Mouse (Mus musculus): Measurements from ENCODE around the gene Dusp13. TPM values are rescaled to one million over a fixed set of nuclear protein-coding genes. Genes with fewer than 3 reads are reported as not detected.

The Dusp13 gene
- polyA plus RNA-seq, 1 experiment from 2014 or later, result not detected

DNA sequence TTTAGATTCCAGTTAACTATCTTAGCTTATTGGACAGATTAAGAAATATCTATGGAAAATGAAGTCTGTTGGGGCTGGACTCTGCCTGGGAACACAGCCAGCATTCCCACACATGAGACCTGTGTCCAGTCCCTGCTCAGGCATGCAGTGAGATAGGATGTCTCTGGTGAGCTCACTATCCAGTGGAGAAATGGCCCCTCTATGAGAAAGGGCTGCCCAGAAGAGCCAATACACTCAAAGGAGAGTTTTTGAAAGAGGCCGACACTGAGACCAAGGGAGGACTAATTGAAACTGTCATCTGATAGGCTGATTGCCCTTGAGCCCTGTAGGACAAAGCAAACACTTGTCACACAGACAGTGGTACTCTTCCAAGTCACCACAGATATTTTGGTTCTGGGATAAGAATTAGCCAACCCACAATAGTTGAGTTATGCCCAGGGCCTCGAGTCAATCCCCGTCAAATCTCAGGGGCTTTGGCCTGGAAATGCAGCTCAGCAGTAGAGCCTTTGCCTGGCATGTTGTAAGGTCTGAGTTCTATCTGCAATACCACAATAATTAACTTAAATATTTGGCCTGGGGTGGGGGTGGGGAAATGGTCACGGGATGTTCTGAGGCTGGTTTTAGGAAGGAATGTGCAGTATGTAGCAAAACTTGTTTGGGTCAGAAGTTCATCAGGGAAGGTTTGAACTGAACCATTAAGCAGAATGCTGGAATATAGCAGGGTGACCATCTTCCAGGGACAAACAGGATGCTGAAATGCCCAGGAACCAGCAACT lies 30.4 kb downstream of the Dusp13 start:
- 0 out of 2 replicates have a peak, but pooled peaks cover 5% of the 10 kb centered on the region for H3K9me3 ChIP-seq
- H3K9ac ChIP-seq (replicated peaks), result no peak overlapping the region
- H3K4me1 ChIP-seq, result peaks cover 15% of the 10 kb centered on the region
- H3K36me3 ChIP-seq, result no peaks in the 10 kb centered on the region
- no peak overlapping the region for H3K4me2 ChIP-seq (replicated peaks)
- H3K27ac ChIP-seq (replicated peaks), result no peak overlapping the region
- peaks cover 28% of the 10 kb centered on the region for H3K27me3 ChIP-seq
- 75% methylated on average over 4 of the region's 4 CpGs for WGBS
- H3K4me3 ChIP-seq, result no peak overlapping the region
- ATAC-seq (ENCODE audit: low FRiP score, low read depth), result no peak

DNA sequence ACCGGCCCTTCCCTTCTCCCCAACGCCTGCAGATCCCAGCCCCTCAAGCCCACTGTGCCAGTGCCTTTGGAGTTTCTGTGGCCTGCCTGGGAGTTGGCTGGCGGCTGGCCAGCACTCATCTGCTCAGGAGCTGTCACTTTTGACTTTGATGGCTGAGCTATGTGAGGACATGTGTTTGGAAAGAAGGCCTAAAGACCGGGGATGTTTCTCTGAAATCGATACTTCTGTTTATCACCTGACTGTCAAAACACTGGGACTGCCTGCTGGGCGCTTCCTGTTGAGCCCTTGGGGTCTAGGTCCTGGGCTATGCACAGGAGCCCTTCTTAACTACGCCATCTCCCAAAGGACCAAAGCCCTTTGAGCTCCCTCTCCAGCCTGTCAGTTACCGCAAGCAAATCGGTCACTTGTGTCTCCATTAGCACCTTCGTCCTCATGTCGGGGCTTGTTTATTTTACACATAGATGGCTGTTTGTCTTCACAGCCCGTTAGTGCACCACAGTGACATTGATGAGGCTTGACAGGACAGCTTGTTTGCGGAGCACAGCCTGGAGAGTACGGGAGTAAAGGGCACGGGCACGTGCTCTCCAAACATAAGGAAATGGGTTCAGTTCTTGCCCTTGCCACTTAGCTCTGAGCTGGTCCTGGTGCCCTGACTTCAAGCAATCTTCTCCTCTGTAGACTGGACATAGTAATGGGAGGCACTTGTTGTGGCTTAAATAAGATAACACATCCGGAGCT lies 31.2 kb downstream of the Dusp13 start:
- H3K4me1 ChIP-seq, result peaks cover 15% of the 10 kb centered on the region
- H3K9ac ChIP-seq (replicated peaks), result no peak overlapping the region
- H3K4me2 ChIP-seq (replicated peaks), result no peak overlapping the region
- H3K9me3 ChIP-seq, result 0 out of 2 replicates have a peak, but pooled peaks cover 5% of the 10 kb centered on the region
- no peak for ATAC-seq (ENCODE audit: low FRiP score, low read depth)
- WGBS, result 70% methylated on average over 17 of the region's 17 CpGs
- no peaks in the 10 kb centered on the region for H3K36me3 ChIP-seq
- H3K27ac ChIP-seq (replicated peaks), result no peak overlapping the region
- H3K4me3 ChIP-seq, result no peak overlapping the region
- H3K27me3 ChIP-seq, result peaks cover 20% of the 10 kb centered on the region

DNA sequence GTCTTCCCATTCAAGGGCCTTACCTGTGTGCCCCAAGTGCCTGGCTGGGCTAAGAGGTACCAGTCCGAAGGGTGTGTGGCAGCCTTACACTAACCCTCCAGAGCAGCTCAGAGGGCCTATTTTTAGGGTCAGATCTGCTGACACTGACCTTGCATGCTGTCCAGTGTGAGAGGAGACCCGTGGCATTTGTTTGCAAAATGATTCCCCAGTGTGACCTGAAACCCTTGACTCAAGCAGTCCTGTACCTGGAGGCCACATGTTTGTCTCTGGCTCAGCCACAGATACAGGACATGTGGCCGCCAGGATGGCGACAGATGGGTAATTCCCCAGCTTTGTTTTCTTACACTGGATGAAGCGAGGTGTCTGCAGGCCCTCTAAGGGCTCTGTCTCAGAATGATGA lies 36.5 kb downstream of the Dusp13 start, which contains the start of gene Dupd1:
Gene Dupd1, minus strand, starts transcription at position 91 of the 400 bp plus-strand sequence.
- H3K4me3 ChIP-seq, result no peak within 1 kb of the TSS
- no peak within 1 kb of the TSS for H3K27ac ChIP-seq (replicated peaks)
- no peak for ATAC-seq (ENCODE audit: low FRiP score, low read depth)

DNA sequence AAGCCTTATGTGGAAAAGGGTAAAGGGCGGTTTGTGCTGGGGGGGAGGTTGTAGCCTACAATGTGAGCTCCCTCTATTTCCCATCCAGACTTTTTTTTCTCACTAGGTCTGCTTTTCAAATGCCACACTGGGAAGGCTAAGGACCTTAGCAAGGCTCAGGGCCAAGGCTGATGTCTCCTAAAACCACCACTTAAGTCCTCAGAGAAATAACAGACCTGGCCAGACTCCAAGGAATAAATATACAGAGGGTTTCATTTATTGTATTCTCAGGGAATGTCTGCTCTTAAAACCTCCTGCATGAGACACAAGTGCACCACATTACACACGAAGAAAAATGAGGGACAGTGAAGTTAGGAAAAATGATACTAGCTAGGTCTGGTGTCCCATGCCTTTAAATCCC lies 39.8 kb downstream of the Dusp13 start:
- Histone ChIP-seq H3K36me3 (no peaks in the 10 kb centered on the region), H3K4me3 (no peak overlapping the region), H3K27ac (replicated peaks) (no peak overlapping the region), H3K9ac (replicated peaks) (no peak overlapping the region), H3K9me3 (no peaks in the 10 kb centered on the region), H3K27me3 (peaks cover 6% of the 10 kb centered on the region), H3K4me2 (replicated peaks) (no peak overlapping the region), H3K4me1 (peaks cover 11% of the 10 kb centered on the region)
- 91% methylated on average over 2 of the region's 2 CpGs for WGBS
- no peak for ATAC-seq (ENCODE audit: low FRiP score, low read depth)

More for the DNA sequence above, 36.5 kb downstream of the Dusp13 start, which contains the start of gene Dupd1:
- H3K4me2 ChIP-seq (replicated peaks), result no peak within 1 kb of the TSS
- no peak within 1 kb of the TSS for H3K9ac ChIP-seq (replicated peaks)
- H3K27me3 ChIP-seq, result peaks cover 6% of the 10 kb centered on the region
- H3K36me3 ChIP-seq, result no peaks in the 10 kb centered on the region
- 73% methylated on average over 5 of the region's 5 CpGs for WGBS
- H3K4me1 ChIP-seq, result peaks cover 2% of the 10 kb centered on the region; the same call in 1 of the 2 replicates
- no peaks in the 10 kb centered on the region for H3K9me3 ChIP-seq

DNA sequence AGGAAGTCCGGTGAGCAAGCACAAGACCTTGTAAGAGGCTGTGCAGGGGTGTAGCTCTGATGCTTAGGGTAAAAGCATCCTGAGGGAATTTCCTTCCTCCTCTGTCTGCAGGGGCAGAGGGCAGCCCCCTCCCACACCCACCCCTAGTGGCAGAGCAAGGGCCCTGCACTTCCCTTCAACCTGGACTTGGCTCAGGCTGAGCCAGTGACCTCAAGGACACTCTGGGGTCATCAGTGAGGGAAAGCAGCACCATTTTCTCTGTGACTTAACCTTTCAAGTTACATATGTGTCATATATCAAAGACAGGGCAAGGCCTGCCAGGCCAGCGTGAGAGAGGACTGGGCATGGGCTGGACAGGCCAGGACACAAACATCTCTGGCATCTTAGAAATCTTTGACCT lies 41.4 kb downstream of the Dusp13 start:
- Histone ChIP-seq H3K9me3 (no peaks in the 10 kb centered on the region), H3K27ac (replicated peaks) (no peak overlapping the region), H3K36me3 (no peaks in the 10 kb centered on the region), H3K4me1 (peaks cover 11% of the 10 kb centered on the region), H3K4me2 (replicated peaks) (no peak overlapping the region), H3K4me3 (no peak overlapping the region), H3K27me3 (peaks cover 6% of the 10 kb centered on the region; the same call in 1 of the 2 replicates), H3K9ac (replicated peaks) (no peak overlapping the region)
- WGBS, result 55% methylated on average over 2 of the region's 2 CpGs
- no peak for ATAC-seq (ENCODE audit: low FRiP score, low read depth)

DNA sequence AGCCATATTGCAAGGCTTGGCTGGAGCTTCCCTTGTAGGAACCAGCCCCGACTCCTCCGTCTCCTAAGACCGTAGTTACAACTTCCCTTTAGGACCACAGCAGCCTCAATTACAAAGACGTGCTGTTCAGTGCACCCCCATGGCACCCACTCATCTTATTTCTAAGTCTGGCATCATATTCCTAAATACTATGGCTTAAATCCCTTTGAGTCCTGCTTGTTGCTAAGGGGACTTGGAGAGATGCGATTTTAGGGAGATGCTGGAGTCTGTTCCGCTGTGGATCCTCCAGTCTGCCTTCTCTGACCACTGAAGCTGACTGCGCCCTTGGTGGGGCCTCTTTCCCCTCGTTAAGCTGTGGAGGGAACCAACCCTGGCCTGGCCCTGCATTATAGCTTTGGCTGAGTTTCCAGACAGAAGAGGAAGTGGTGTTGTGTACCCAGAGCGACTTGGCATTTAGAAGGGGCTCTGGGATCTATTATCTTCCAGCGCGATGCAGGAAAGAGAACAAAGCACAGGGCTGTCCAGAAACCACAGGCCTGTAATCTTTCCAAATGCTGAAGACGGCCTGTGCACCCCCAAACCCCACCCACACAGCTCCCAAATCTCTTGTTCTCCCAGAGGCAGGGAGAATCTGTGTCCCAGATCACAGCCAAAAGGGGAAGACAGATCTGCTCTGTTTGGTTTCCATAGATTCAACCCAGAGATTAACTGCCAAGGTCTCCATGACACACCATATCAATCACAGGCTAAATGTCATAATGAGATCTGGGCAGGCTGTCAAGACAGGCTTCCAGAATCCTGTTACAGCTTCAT lies 44.0 kb downstream of the Dusp13 start:
- Histone ChIP-seq H3K36me3 (no peaks in the 10 kb centered on the region), H3K27ac (replicated peaks) (peak overlapping the region; percentile 15; the same call in 1 of the 2 replicates), H3K27me3 (no peaks in the 10 kb centered on the region), H3K4me2 (replicated peaks) (no peak overlapping the region), H3K4me3 (no peak overlapping the region), H3K9ac (replicated peaks) (no peak overlapping the region), H3K4me1 (peaks cover 11% of the 10 kb centered on the region), H3K9me3 (no peaks in the 10 kb centered on the region)
- WGBS, result 51% methylated on average over 12 of the region's 12 CpGs
- ATAC-seq (ENCODE audit: low FRiP score, low read depth), result no peak

DNA sequence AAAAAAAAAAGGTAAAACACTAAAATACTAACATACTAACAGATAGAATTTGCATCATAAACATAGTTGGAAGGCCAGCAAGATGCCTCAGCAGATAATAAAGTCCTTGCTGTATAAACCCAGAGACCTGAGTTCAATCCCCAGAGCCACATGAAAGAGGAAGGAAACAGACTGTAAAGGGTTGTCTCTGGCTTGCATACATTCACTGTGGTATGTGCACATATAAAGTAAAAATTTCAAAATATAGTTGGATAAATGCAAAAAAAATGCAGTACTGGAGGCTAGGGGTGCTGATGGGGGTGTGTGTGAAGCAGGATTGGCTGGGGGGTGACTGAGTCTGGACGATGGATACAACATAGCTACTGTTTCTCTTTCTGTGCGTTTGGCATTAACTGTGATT lies 45.5 kb downstream of the Dusp13 start:
- H3K27ac ChIP-seq (replicated peaks), result no peak overlapping the region
- H3K9ac ChIP-seq (replicated peaks), result no peak overlapping the region
- no peak for ATAC-seq (ENCODE audit: low FRiP score, low read depth)
- peaks cover 11% of the 10 kb centered on the region for H3K4me1 ChIP-seq
- no peaks in the 10 kb centered on the region for H3K9me3 ChIP-seq
- 93% methylated on average over 2 of the region's 2 CpGs for WGBS
- H3K27me3 ChIP-seq, result no peaks in the 10 kb centered on the region
- H3K4me2 ChIP-seq (replicated peaks), result no peak overlapping the region
- H3K4me3 ChIP-seq, result no peak overlapping the region
- H3K36me3 ChIP-seq, result no peaks in the 10 kb centered on the region

DNA sequence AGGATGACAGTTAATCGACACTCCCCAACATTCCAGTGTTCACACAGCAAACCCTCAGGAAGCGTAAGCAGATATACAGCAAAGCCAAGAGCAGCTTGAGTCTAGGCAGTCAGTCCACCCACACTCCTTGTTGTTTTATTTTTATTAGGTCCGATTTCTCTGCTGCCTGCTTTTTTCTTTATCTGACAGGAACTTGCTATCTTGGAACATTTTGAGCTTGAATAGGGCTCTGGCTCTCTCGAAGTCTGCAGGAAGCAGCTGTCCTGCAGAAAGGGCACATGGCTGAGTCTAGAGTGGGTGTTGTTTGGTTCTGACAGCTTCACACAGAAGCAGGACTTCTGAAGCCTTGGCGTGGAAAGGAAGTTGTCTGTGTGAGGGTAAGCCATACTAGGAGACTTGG lies 47.7 kb downstream of the Dusp13 start:
- H3K4me2 ChIP-seq (replicated peaks), result no peak overlapping the region
- no peak overlapping the region for H3K4me3 ChIP-seq
- WGBS, result 78% methylated on average over 5 of the region's 5 CpGs
- H3K36me3 ChIP-seq, result no peaks in the 10 kb centered on the region
- no peak overlapping the region for H3K9ac ChIP-seq (replicated peaks)
- H3K27me3 ChIP-seq, result no peaks in the 10 kb centered on the region
- no peak for ATAC-seq (ENCODE audit: low FRiP score, low read depth)
- H3K4me1 ChIP-seq, result peaks cover 11% of the 10 kb centered on the region
- H3K9me3 ChIP-seq, result no peaks in the 10 kb centered on the region
- H3K27ac ChIP-seq (replicated peaks), result no peak overlapping the region

DNA sequence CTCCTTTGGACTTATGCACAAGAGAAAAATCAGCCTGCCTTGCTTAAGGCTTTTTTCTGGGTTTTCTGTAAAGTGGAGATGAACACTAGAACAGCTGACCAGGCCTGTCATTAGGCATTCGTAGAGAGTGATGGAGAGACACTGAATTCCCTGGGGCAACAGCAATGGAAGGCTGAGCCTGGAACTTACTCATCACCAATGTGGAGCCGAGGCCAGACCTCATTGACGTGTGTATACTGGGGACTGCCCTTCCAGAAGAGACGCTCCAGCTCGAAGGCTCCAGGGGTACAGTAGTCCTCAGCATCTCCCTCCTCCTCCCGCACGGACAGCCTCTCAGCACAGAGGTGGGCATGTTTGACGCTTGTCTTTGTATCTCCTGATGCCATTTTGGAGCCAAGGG lies 48.3 kb downstream of the Dusp13 start:
- Histone ChIP-seq H3K9ac (replicated peaks) (no peak overlapping the region), H3K4me1 (peaks cover 11% of the 10 kb centered on the region), H3K4me2 (replicated peaks) (no peak overlapping the region), H3K9me3 (no peaks in the 10 kb centered on the region), H3K36me3 (no peaks in the 10 kb centered on the region), H3K4me3 (no peak overlapping the region), H3K27ac (replicated peaks) (no peak overlapping the region), H3K27me3 (no peaks in the 10 kb centered on the region)
- WGBS, result 94% methylated on average over 8 of the region's 8 CpGs
- ATAC-seq (ENCODE audit: low FRiP score, low read depth), result no peak

DNA sequence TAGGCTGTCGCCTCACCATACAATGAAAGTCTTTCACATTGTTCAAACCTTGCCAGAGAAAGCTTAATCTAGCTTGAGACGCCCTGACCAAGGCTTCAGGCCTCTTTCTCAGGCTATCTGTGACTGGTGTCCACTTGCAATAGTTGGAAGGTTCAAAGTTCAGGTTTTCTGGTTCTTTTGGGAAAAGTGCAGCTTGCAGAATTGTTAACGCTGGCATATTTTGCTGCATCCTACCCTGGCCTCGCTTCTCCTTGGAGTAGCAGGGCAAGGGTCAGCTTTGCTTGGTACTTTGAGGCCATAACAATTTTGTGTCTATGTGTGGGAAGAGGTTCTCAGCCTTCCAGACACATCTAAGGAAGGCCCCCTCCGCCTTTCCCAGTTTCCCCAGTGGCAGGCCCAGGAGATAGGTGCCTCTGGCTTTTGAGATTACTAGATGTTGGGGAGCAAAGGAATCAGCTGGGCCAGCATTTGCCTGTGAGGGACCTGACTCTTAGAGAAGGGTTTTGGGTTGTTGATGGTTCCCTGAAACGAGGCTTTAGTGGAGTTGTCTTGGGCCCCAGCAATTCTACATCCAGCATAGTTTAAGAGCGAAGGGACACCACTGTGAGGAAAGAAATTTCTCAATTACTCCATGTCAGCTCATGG lies 54.7 kb downstream of the Dusp13 start:
- Histone ChIP-seq H3K36me3 (no peaks in the 10 kb centered on the region), H3K9me3 (peaks cover 4% of the 10 kb centered on the region; the same call in 1 of the 2 replicates), H3K27me3 (no peaks in the 10 kb centered on the region), H3K4me3 (no peak overlapping the region), H3K4me1 (no peaks in the 10 kb centered on the region), H3K9ac (replicated peaks) (no peak overlapping the region), H3K4me2 (replicated peaks) (no peak overlapping the region), H3K27ac (replicated peaks) (no peak overlapping the region)
- ATAC-seq (ENCODE audit: low FRiP score, low read depth), result no peak
- WGBS, result 75% methylated on average over 7 of the region's 7 CpGs

DNA sequence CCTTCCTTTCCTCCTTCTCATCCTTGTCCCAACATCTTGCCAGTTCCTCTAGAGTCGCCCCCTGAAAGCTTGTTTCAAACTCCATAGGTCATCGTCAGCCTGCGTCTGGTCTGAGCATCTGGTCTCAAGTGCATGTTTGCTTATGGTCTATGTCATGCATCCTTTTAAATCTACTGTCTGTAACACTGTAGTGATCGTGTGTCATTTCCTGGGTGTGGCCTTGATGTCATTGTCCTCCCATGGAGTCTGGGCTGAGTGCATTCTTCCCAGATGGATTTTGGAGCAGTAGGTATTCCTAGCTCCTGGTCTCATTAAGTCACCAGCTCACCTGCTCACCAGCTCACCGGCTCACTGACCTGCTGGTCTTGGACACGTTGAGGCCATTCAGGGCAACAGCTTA lies 56.0 kb downstream of the Dusp13 start:
- WGBS, result 82% methylated on average over 6 of the region's 6 CpGs
- Histone ChIP-seq H3K9ac (replicated peaks) (no peak overlapping the region), H3K27ac (replicated peaks) (no peak overlapping the region), H3K4me3 (no peak overlapping the region), H3K4me2 (replicated peaks) (no peak overlapping the region), H3K36me3 (no peaks in the 10 kb centered on the region), H3K9me3 (peaks cover 4% of the 10 kb centered on the region; the same call in 1 of the 2 replicates), H3K4me1 (no peaks in the 10 kb centered on the region), H3K27me3 (no peaks in the 10 kb centered on the region)
- ATAC-seq (ENCODE audit: low FRiP score, low read depth), result no peak

Data from midbrain, embryonic 12.5 days (tissue).